ENCODE assay signal across 9 mouse cellular contexts in the genomic region with DNA sequence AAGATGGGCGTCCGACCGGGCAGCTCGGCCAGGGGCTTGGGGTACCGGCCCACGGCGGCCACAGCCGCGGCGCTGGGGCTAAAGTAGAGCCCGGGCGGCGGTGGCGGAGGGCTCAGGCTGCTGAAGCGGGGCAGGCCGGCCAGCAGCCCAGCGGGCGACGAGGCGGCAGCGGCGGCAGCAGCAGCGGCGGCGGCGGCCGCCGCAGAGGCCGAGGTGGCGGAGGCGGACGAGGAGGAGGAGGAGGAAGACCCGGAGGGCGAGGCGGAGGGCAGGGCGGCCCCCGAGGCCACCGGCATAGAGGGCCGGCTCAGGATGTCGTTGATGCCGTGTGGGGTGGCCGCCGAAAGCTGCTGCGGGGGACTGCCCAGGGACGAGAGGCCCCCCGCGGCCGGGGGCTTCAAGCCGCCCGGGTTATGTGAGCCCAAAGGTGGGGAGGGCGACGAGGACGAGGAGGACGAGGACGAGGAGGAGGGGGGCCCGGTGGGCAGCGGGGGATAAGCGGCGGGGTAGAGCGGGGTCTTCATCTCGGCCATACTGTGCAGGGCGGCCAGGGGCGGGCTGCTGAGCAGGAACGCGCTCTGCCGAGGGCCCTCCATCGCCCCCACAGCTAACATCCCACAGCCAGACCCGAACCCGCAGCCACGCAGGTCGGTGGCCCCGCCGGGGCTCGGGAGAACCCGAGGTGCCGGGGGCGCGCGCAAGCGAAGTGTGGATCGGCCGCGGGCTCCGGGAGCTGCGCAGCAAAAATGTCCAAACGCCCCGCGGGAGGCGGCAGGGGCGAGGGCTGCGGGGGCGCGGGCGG. TPM values are rescaled to one million over a fixed set of nuclear protein-coding genes. Genes with fewer than 3 reads are reported as not detected.
DNase-seq lines count a peak whose midpoint lies in the region; ATAC-seq lines count a peak whose summit lies in the region.
"Had no signal": no experiment of that assay in that cellular context is flagged by ENCODE, and none has a peak within 500 bp of the region (broad histone marks: within the 10 kb centered on the region; RNA-seq: fewer than 3 reads in every experiment).

No protein-coding gene starts in this region.

- DNase-seq in kidney, adult 9 months = no peak
- DNase-seq in left cerebral cortex, postnatal 25 days (ENCODE audit: low spot score in 2 of 2) = no peak
- DNase-seq in cerebellum, adult 8-10 months = no peak
- no peak for DNase-seq in right cerebral cortex, adult 2 months (ENCODE audit: low spot score in 2 of 2)

- peaks cover 30% of the 10 kb centered on the region for H3K4me1 ChIP-seq in kidney, embryonic 16.5 days (ENCODE audit: insufficient read depth, low read length)
- peaks cover 32% of the 10 kb centered on the region for H3K4me1 ChIP-seq in embryonic facial prominence, embryonic 15.5 days
- H3K4me1 ChIP-seq in hindbrain, embryonic 16.5 days (ENCODE audit: control insufficient read depth, insufficient read depth, low read depth, low read length) = peaks cover 9% of the 10 kb centered on the region
- peaks cover 15% of the 10 kb centered on the region for H3K4me1 ChIP-seq in midbrain, embryonic 16.5 days (ENCODE audit: control insufficient read depth, insufficient read depth, low read length)

- H3K4me2 ChIP-seq in kidney, embryonic 16.5 days (replicated peaks; ENCODE audit: low read depth, low read length) = peak overlapping the region; percentile 75
- peak overlapping the region; percentile 68 for H3K4me2 ChIP-seq in embryonic facial prominence, embryonic 15.5 days (replicated peaks)
- H3K4me2 ChIP-seq in hindbrain, embryonic 16.5 days (ENCODE audit: low read length) = peak overlapping the region; percentile 51
- H3K4me2 ChIP-seq in midbrain, embryonic 16.5 days (ENCODE audit: low read length) = peak overlapping the region; percentile 45

- under 1% methylated on average over 56 of the region's 94 CpGs for WGBS in kidney, embryonic 16.5 days
- under 1% methylated on average over 71 of the region's 94 CpGs for WGBS in embryonic facial prominence, embryonic 15.5 days
- WGBS in hindbrain, embryonic 16.5 days = under 1% methylated on average over 63 of the region's 94 CpGs
- under 1% methylated on average over 81 of the region's 94 CpGs for WGBS in midbrain, embryonic 16.5 days

- H3K4me3 ChIP-seq in kidney, embryonic 16.5 days (ENCODE audit: low read length) = peak overlapping the region; percentile 49
- H3K4me3 ChIP-seq in embryonic facial prominence, embryonic 15.5 days (replicated peaks) = peak overlapping the region; percentile 36
- peak overlapping the region; percentile 39 for H3K4me3 ChIP-seq in hindbrain, embryonic 16.5 days (ENCODE audit: low read length)
- H3K4me3 ChIP-seq in midbrain, embryonic 16.5 days (ENCODE audit: low read depth, low read length) = peak overlapping the region; percentile 34

- peaks cover 96% of the 10 kb centered on the region for H3K27me3 ChIP-seq in kidney, embryonic 16.5 days (ENCODE audit: insufficient read depth, low read length)
- H3K27me3 ChIP-seq in embryonic facial prominence, embryonic 15.5 days = peaks cover 89% of the 10 kb centered on the region
- peaks cover 28% of the 10 kb centered on the region for H3K27me3 ChIP-seq in hindbrain, embryonic 16.5 days (replicated peaks; ENCODE audit: control insufficient read depth, insufficient read depth, low read length)
- peaks cover 29% of the 10 kb centered on the region for H3K27me3 ChIP-seq in midbrain, embryonic 16.5 days (ENCODE audit: control insufficient read depth, insufficient read depth, low read depth, low read length)

- intact Hi-C loops in left cerebral cortex, postnatal 25 days (cut with DNase I) = loop anchor here (10.0 kb wide), 1 partner anchor 819 kb away; a partner anchor contains a TSS

- peak; percentile 7; the same call in 1 of the 2 replicates for ATAC-seq in kidney, embryonic 16.5 days (ENCODE audit: low FRiP score, low TSS enrichment)
- ATAC-seq in embryonic facial prominence, embryonic 15.5 days (ENCODE audit: insufficient number of reproducible peaks, low FRiP score, low TSS enrichment, low read depth) = no peak
- ATAC-seq in hindbrain, embryonic 16.5 days = no peak
- no peak for ATAC-seq in midbrain, embryonic 16.5 days

- no peaks in the 10 kb centered on the region for H3K9me3 ChIP-seq in kidney, embryonic 16.5 days (ENCODE audit: low read length)
- no peaks in the 10 kb centered on the region for H3K9me3 ChIP-seq in embryonic facial prominence, embryonic 15.5 days (replicated peaks)
- no peaks in the 10 kb centered on the region; the same call in 1 of the 2 replicates for H3K9me3 ChIP-seq in hindbrain, embryonic 16.5 days (ENCODE audit: control insufficient read depth, low read length)
- no peaks in the 10 kb centered on the region for H3K9me3 ChIP-seq in midbrain, embryonic 16.5 days (replicated peaks; ENCODE audit: control insufficient read depth, low read length, poor library complexity, severe bottlenecking)

- H3K27ac ChIP-seq in kidney, embryonic 16.5 days (ENCODE audit: low read length) = no peak overlapping the region
- H3K27ac ChIP-seq in embryonic facial prominence, embryonic 15.5 days (replicated peaks) = no peak overlapping the region
- peak overlapping the region; percentile 32; the same call in 1 of the 2 replicates for H3K27ac ChIP-seq in hindbrain, embryonic 16.5 days (ENCODE audit: low read depth, low read length)
- H3K27ac ChIP-seq in midbrain, embryonic 16.5 days (ENCODE audit: low read length) = no peak overlapping the region; the same call in 1 of the 2 replicates
- H3K27ac ChIP-seq: macrophage had no signal

- no peaks in the 10 kb centered on the region for H3K36me3 ChIP-seq in kidney, embryonic 16.5 days (ENCODE audit: insufficient read depth, low read length)
- H3K36me3 ChIP-seq in embryonic facial prominence, embryonic 15.5 days = no peaks in the 10 kb centered on the region
- H3K36me3 ChIP-seq in hindbrain, embryonic 16.5 days (ENCODE audit: control insufficient read depth, insufficient read depth, low read length) = no peaks in the 10 kb centered on the region
- H3K36me3 ChIP-seq in midbrain, embryonic 16.5 days (ENCODE audit: control insufficient read depth, insufficient read depth, low read length) = no peaks in the 10 kb centered on the region

- H3K9ac ChIP-seq in kidney, embryonic 16.5 days (replicated peaks; ENCODE audit: low read length) = peak overlapping the region; percentile 51
- no peak overlapping the region for H3K9ac ChIP-seq in embryonic facial prominence, embryonic 15.5 days
- H3K9ac ChIP-seq in hindbrain, embryonic 16.5 days (ENCODE audit: low read depth, low read length) = peak overlapping the region; percentile 57
- H3K9ac ChIP-seq in midbrain, embryonic 16.5 days (ENCODE audit: low read depth, low read length) = peak overlapping the region; percentile 44

RNA-seq across cellular contexts. Expression of a gene that starts 1.0 kb away (rescaled TPM):
- polyA plus RNA-seq in kidney, embryonic 16.5 days (2015; fragmentation: Nextera tagmentation; extraction: Ambion mirVana) = 0.62 and 0.71 TPM in 2 replicates
- polyA plus RNA-seq in embryonic facial prominence, embryonic 15.5 days (2015; fragmentation: Nextera tagmentation; extraction: Ambion mirVana) = 0.13 TPM in 1 of 2 replicates, not detected in the other
- 3.8 and 5.1 TPM in 2 replicates for polyA plus RNA-seq in hindbrain, embryonic 16.5 days (2015; fragmentation: Nextera tagmentation; extraction: Ambion mirVana)
- 0.94 and 1.6 TPM in 2 replicates for polyA plus RNA-seq in midbrain, embryonic 16.5 days (2015; fragmentation: Nextera tagmentation; extraction: Ambion mirVana)
- total RNA-seq in left cerebral cortex, postnatal 25 days (2021) = under 1 TPM; 0.21 TPM
- polyA plus RNA-seq: macrophage had no signal
